Mouse (Mus musculus) embryonic facial prominence, embryonic 11.5 days (tissue): ENCODE data around the gene Spem1. TPM values are rescaled to one million over a fixed set of nuclear protein-coding genes. Genes with fewer than 3 reads are reported as not detected.
A peak's percentile ranks its signal among the peaks of the same experiment; 100 is the strongest.

Source experiments
- ATAC-seq: fragments of 200-750 bp; cut with Nextera tagmentation; replicated peaks from 2 replicates; pipeline ENCODE4 v1.8.0; 2017; ENCODE audit warnings: low read depth; ENCODE audit not compliant: insufficient number of reproducible peaks, low FRiP score, low TSS enrichment
- DNase-seq: peaks from one replicate; pipeline ENCODE4 v3.0.0-alpha.2; 2015; ENCODE audit warnings: low spot score
- H3K27ac ChIP-seq: fragments of 300-500 bp; sonication (generic); replicated peaks from 2 replicates; pipeline ENCODE4 v1.5.1; 2014; ENCODE audit warnings: mild to moderate bottlenecking, low read depth, low read length, control low read depth
- H3K27me3 ChIP-seq: fragments of 300-500 bp; sonication (generic); 2 replicates; pipeline ENCODE4 v1.6.1; 2014; ENCODE audit warnings: mild to moderate bottlenecking, low read length, moderate library complexity, mixed read lengths; ENCODE audit not compliant: control insufficient read depth, insufficient read depth
- H3K36me3 ChIP-seq: fragments of 300-500 bp; sonication (generic); replicated peaks from 2 replicates; pipeline ENCODE4 v1.6.1; 2014; ENCODE audit warnings: low read depth, mild to moderate bottlenecking, low read length, moderate library complexity, mixed read lengths; ENCODE audit not compliant: control insufficient read depth, insufficient read depth
- H3K4me1 ChIP-seq: fragments of 300-500 bp; sonication (generic); 2 replicates; pipeline ENCODE4 v1.6.1; 2014; ENCODE audit warnings: low read length, mixed read lengths; ENCODE audit not compliant: control insufficient read depth, insufficient read depth
- H3K4me2 ChIP-seq: fragments of 300-500 bp; sonication (generic); 2 replicates; pipeline ENCODE4 v1.6.1; 2014; ENCODE audit warnings: low read depth, mild to moderate bottlenecking, control low read depth, low read length, moderate library complexity
- H3K4me3 ChIP-seq: fragments of 300-500 bp; sonication (generic); 2 replicates; pipeline ENCODE4 v1.5.1; 2014; ENCODE audit warnings: low read depth, low read length, control low read depth
- H3K9ac ChIP-seq: fragments of 300-500 bp; sonication (generic); replicated peaks from 2 replicates; pipeline ENCODE4 v1.6.1; 2014; ENCODE audit warnings: mild to moderate bottlenecking, control low read depth, low read length
- H3K9me3 ChIP-seq: fragments of 300-500 bp; sonication (generic); replicated peaks from 2 replicates; pipeline ENCODE4 v1.6.1; 2016; ENCODE audit warnings: mild to moderate bottlenecking, low read length, inconsistent platforms, mixed read lengths; ENCODE audit not compliant: control insufficient read depth
- WGBS: fragments of 180-500 bp; shearing (Covaris S2); extraction: QIAGEN DNeasy Blood & Tissue Kit; methylation state at CpG from one replicate; pipeline ENCODE4 v1.1.7; 2014; 5-methylcytosine and 5-hydroxymethylcytosine counted together
- polyA plus RNA-seq: library from polyadenylated mRNA; unstranded; fragments of >200 nt; fragmentation: Nextera tagmentation; extraction: Ambion mirVana; gene quantifications from 2 replicates; pipeline ENCODE4 v1.2.1, GENCODE M21; 2014

The Spem1 gene
- polyA plus RNA-seq, 1 experiment from 2014 or later, result 0.27 TPM

DNA sequence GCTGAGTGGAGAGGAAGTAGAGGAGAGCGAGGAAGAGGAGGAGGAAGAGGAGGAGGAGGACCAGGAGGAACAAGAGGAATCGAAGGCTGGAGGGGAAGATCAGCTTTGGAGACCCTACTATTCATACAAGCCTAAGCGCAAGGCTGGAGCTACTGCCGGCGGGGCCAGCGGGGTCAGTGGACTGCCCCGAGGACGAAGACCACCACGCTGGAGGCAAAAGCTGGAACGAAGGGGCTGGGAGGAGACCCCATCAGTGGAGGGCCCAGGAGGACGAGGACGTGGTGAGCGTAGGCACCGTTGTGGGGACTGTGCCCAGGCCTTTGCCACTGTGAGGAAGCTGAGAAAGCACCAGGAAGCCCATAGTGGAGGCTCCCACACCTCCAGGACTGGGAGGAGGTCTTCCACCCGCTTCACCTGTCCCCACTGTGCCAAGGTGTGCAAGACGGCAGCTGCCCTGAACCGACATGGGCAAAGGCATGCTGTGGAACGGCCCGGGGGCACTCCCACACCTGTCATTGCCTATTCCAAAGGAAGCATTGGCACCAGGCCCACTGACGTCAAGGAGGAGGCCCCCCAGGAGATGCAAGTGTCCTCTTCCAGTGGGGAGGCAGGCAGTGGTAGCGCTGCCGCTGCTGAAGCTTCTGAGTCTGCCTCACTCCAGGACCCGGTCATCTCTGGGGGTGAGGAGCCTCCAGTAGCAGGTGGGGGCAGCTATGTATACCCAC lies 43.6 kb downstream of the Spem1 start:
- WGBS, result 61% methylated on average over 23 of the region's 23 CpGs
- no peaks in the 10 kb centered on the region for H3K9me3 ChIP-seq
- no peaks in the 10 kb centered on the region; the same call in 1 of the 2 replicates for H3K27me3 ChIP-seq
- no peak overlapping the region for H3K4me2 ChIP-seq
- no peak overlapping the region for H3K9ac ChIP-seq
- ATAC-seq (0 out of 2 replicates have a peak, but pooled peaks have one; percentile 16), DNase-seq (no peak)
- no peak overlapping the region for H3K27ac ChIP-seq
- H3K4me1 ChIP-seq, result no peaks in the 10 kb centered on the region
- no peak overlapping the region for H3K4me3 ChIP-seq
- H3K36me3 ChIP-seq, result no peaks in the 10 kb centered on the region

DNA sequence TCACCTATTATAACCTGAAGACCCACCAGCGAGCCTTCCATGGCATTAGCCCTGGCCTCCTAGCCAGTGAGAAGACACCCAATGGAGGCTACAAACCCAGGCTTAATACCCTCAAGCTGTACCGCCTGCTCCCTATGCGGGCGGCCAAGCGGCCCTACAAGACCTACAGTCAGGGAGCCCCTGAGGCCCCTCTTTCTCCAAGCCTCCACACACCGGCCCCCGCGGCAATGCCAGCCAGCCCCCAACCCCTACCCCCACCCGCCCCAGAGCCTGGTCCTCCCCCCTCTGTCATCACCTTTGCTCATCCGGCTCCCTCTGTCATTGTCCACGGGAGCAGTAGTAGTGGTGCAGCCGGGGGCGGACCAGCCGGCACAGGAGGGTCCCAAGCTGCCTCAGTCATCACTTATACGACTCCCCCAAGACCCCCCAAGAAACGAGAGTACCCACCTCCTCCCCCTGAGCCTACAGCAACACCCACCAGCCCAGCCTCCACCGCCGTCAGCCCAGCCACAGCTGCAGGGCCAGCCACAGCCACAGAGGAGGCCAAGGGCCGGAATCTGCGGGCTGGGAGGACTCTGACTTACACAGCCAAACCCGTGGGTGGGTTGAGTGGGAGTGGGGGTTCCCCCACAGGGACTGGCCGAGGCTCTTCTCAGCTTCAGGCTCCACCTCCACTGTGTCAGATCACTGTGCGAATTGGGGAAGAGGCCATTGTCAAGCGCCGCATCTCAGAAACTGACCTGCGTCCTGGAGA lies 44.3 kb downstream of the Spem1 start:
- no peak overlapping the region for H3K4me3 ChIP-seq
- H3K9me3 ChIP-seq, result no peaks in the 10 kb centered on the region
- WGBS, result 68% methylated on average over 26 of the region's 26 CpGs
- no peaks in the 10 kb centered on the region for H3K4me1 ChIP-seq
- DNase-seq (no peak), ATAC-seq (no peak)
- H3K27me3 ChIP-seq, result no peaks in the 10 kb centered on the region; the same call in 1 of the 2 replicates
- H3K36me3 ChIP-seq, result no peaks in the 10 kb centered on the region
- H3K9ac ChIP-seq, result no peak overlapping the region
- H3K4me2 ChIP-seq, result no peak overlapping the region
- no peak overlapping the region for H3K27ac ChIP-seq

GRCm38 (mm10) chr11:69776488-69776887 lies 45.5 kb downstream of the Spem1 start:
- no peak overlapping the region for H3K27ac ChIP-seq
- H3K9me3 ChIP-seq, result no peaks in the 10 kb centered on the region
- no peak for DNase-seq
- H3K4me1 ChIP-seq, result no peaks in the 10 kb centered on the region
- no peak for ATAC-seq
- H3K4me3 ChIP-seq, result no peak overlapping the region
- WGBS, result 82% methylated on average over 20 of the region's 20 CpGs
- no peaks in the 10 kb centered on the region; the same call in 1 of the 2 replicates for H3K27me3 ChIP-seq
- no peaks in the 10 kb centered on the region for H3K36me3 ChIP-seq
- no peak overlapping the region for H3K4me2 ChIP-seq
- no peak overlapping the region for H3K9ac ChIP-seq

- DNase-seq (no peak), ATAC-seq (no peak)
- Histone ChIP-seq H3K9ac (no peak overlapping the region), H3K27me3 (no peaks in the 10 kb centered on the region; the same call in 1 of the 2 replicates), H3K4me2 (no peak overlapping the region), H3K4me1 (no peaks in the 10 kb centered on the region), H3K36me3 (no peaks in the 10 kb centered on the region), H3K27ac (no peak overlapping the region), H3K4me3 (no peak overlapping the region), H3K9me3 (no peaks in the 10 kb centered on the region)
- WGBS, result 68% methylated on average over 10 of the region's 10 CpGs
Observed at GRCm38 (mm10) chr11:69775716-69776115, 46.3 kb downstream of the Spem1 start.

DNA sequence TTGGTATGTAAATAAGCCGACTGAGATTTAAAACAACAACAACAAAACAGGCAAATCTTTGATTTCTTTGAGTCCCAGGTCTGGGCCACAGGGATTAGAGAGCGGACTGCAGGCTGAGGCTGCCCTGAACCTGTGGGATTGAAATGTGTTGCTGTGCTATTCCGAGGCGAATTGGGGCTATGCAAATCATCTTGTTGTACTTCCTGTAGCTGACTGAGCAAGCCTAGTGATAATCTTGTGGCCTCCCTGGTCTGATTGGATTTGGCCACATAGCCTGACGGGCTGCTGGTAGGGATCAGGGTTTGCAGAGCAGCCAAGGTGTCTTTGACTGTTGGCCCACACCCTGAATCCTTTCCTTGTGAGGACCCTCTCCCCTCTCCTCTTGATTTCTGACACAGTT lies 47.0 kb downstream of the Spem1 start:
- Histone ChIP-seq H3K27ac (no peak overlapping the region), H3K36me3 (no peaks in the 10 kb centered on the region), H3K4me1 (no peaks in the 10 kb centered on the region), H3K9ac (no peak overlapping the region), H3K4me3 (no peak overlapping the region), H3K4me2 (no peak overlapping the region), H3K27me3 (no peaks in the 10 kb centered on the region; the same call in 1 of the 2 replicates), H3K9me3 (no peaks in the 10 kb centered on the region)
- WGBS, result 53% methylated on average over 5 of the region's 5 CpGs
- no peak for ATAC-seq
- DNase-seq, result no peak

Other genes with a start within 250 kb of the Spem1 start
- gene Wrap53, start 241.9 kb downstream of the Spem1 start, polyA plus RNA-seq, result 40.2 and 40.9 TPM in 2 replicates
- 200 and 215 TPM in 2 replicates for gene Trp53, start 241.8 kb downstream of the Spem1 start, polyA plus RNA-seq
- gene Atp1b2, start 216.2 kb downstream of the Spem1 start, polyA plus RNA-seq, result 5.2 and 6.0 TPM in 2 replicates
- gene Shbg, start 204.3 kb downstream of the Spem1 start, polyA plus RNA-seq, result 0.14 TPM in 1 of 2 replicates, not detected in the other
- 15.0 and 19.4 TPM in 2 replicates for gene Sat2, start 200.2 kb downstream of the Spem1 start, polyA plus RNA-seq
- 24.3 and 30.9 TPM in 2 replicates for gene Fxr2, start 189.2 kb downstream of the Spem1 start, polyA plus RNA-seq
- not detected in 2 replicates for gene Sox15, start 166.9 kb downstream of the Spem1 start, polyA plus RNA-seq
- 25.9 and 28.0 TPM in 2 replicates for gene Mpdu1, start 159.5 kb downstream of the Spem1 start, polyA plus RNA-seq
- gene Cd68, start 156.0 kb downstream of the Spem1 start, polyA plus RNA-seq, result 5.5 and 7.6 TPM in 2 replicates
- gene Eif4a1, start 149.8 kb downstream of the Spem1 start, polyA plus RNA-seq, result 959 and 1,000 TPM in 2 replicates
- 106 and 108 TPM in 2 replicates for gene Senp3, start 140.1 kb downstream of the Spem1 start, polyA plus RNA-seq
- 0.24 and 0.42 TPM in 2 replicates for gene Tnfsf13, start 136.4 kb downstream of the Spem1 start, polyA plus RNA-seq
- gene Tnfsf12, start 126.3 kb downstream of the Spem1 start, polyA plus RNA-seq, result 3.6 and 4.3 TPM in 2 replicates
- gene Tnfsfm13, start 126.1 kb downstream of the Spem1 start, polyA plus RNA-seq, result 1.2 and 1.5 TPM in 2 replicates
- gene Polr2a, start 63.5 kb downstream of the Spem1 start, polyA plus RNA-seq, result 51.4 and 56.5 TPM in 2 replicates
- 0.18 TPM in 1 of 2 replicates, not detected in the other for gene Slc35g3, start 60.2 kb downstream of the Spem1 start, polyA plus RNA-seq
- gene Zbtb4, start 56.3 kb downstream of the Spem1 start, polyA plus RNA-seq, result 1.1 and 1.2 TPM in 2 replicates
- gene Chrnb1, start 26.2 kb downstream of the Spem1 start, polyA plus RNA-seq, result 3.0 and 3.6 TPM in 2 replicates
- gene Fgf11, start 20.3 kb downstream of the Spem1 start, polyA plus RNA-seq, result 0.92 and 0.97 TPM in 2 replicates
- gene Tmem102, start 16.6 kb downstream of the Spem1 start, polyA plus RNA-seq, result 2.1 and 2.8 TPM in 2 replicates
- not detected in 2 replicates for gene Gm39566, start 6.9 kb downstream of the Spem1 start, polyA plus RNA-seq
- gene Spem2, start 3.7 kb downstream of the Spem1 start, polyA plus RNA-seq, result not detected in 2 replicates
- gene Nlgn2, start 15.6 kb upstream of the Spem1 start, polyA plus RNA-seq, result 8.2 and 9.1 TPM in 2 replicates
- gene Tmem256, start 16.3 kb upstream of the Spem1 start, polyA plus RNA-seq, result 294 and 335 TPM in 2 replicates
- 90.0 and 102 TPM in 2 replicates for gene Plscr3, start 24.2 kb upstream of the Spem1 start, polyA plus RNA-seq
- gene Tnk1, start 36.5 kb upstream of the Spem1 start, polyA plus RNA-seq, result 1.1 and 1.9 TPM in 2 replicates
- gene Tmem95, start 55.8 kb upstream of the Spem1 start, polyA plus RNA-seq, result not detected in 2 replicates
- gene Kctd11, start 59.2 kb upstream of the Spem1 start, polyA plus RNA-seq, result 3.2 and 3.5 TPM in 2 replicates
- 0.56 and 0.60 TPM in 2 replicates for gene Acap1, start 73.4 kb upstream of the Spem1 start, polyA plus RNA-seq
- gene 2810408A11Rik, start 78.8 kb upstream of the Spem1 start, polyA plus RNA-seq, result 17.6 and 20.7 TPM in 2 replicates
- gene Neurl4, start 78.9 kb upstream of the Spem1 start, polyA plus RNA-seq, result 11.5 and 13.8 TPM in 2 replicates
- gene Gps2, start 91.7 kb upstream of the Spem1 start, polyA plus RNA-seq, result 76.2 and 81.8 TPM in 2 replicates
- 2,030 and 2,067 TPM in 2 replicates for gene Eif5a, start 99.8 kb upstream of the Spem1 start, polyA plus RNA-seq
- 5.5 and 6.6 TPM in 2 replicates for gene Ybx2, start 113.6 kb upstream of the Spem1 start, polyA plus RNA-seq
- gene Slc2a4, start 126.0 kb upstream of the Spem1 start, polyA plus RNA-seq, result 20.2 and 20.5 TPM in 2 replicates
- 17.1 and 22.0 TPM in 2 replicates for gene Cldn7, start 142.6 kb upstream of the Spem1 start, polyA plus RNA-seq
- gene Ctdnep1, start 159.0 kb upstream of the Spem1 start, polyA plus RNA-seq, result 26.2 and 26.5 TPM in 2 replicates
- gene Elp5, start 160.3 kb upstream of the Spem1 start, polyA plus RNA-seq, result 156 and 157 TPM in 2 replicates
- 474 and 509 TPM in 2 replicates for gene Gabarap, start 169.0 kb upstream of the Spem1 start, polyA plus RNA-seq
- gene Phf23, start 173.6 kb upstream of the Spem1 start, polyA plus RNA-seq, result 57.7 and 58.0 TPM in 2 replicates
- 34.9 and 35.7 TPM in 2 replicates for gene Dvl2, start 178.4 kb upstream of the Spem1 start, polyA plus RNA-seq
- gene Acadvl, start 193.2 kb upstream of the Spem1 start, polyA plus RNA-seq, result 54.2 and 57.6 TPM in 2 replicates
- 7.6 and 11.2 TPM in 2 replicates for gene Dlg4, start 194.8 kb upstream of the Spem1 start, polyA plus RNA-seq
- 0.46 and 0.95 TPM in 2 replicates for gene Asgr1, start 231.9 kb upstream of the Spem1 start, polyA plus RNA-seq